Mouse (Mus musculus) heart, postnatal 10 days (tissue): Measurements from ENCODE around the gene Samd9l. TPM values are rescaled to one million over a fixed set of nuclear protein-coding genes. Genes with fewer than 3 reads are reported as not detected.
"Not testable (repeated sequence)": the region's sequence is repeated elsewhere in the genome, so short reads cannot be mapped to it uniquely, and the experiment has no call there.

Experiments
- DNase-seq, 2 experiments: peaks; one replicate each; pipeline ENCODE4 v3.0.0; 2021
- intact Hi-C: fragments of 180-260 bp; cut with DNase I; formaldehyde crosslinking; loops from one replicate; pipeline ENCODE4 v1.15.1; 2025
- total RNA-seq, 2 experiments: library from RNA; stranded (reverse); gene quantifications; 2 replicates each; pipeline ENCODE4 v1.2.3; 2021

Gene Samd9l
- total RNA-seq, 2 experiments from 2014 or later: 11.2 to 12.3 TPM

DNA sequence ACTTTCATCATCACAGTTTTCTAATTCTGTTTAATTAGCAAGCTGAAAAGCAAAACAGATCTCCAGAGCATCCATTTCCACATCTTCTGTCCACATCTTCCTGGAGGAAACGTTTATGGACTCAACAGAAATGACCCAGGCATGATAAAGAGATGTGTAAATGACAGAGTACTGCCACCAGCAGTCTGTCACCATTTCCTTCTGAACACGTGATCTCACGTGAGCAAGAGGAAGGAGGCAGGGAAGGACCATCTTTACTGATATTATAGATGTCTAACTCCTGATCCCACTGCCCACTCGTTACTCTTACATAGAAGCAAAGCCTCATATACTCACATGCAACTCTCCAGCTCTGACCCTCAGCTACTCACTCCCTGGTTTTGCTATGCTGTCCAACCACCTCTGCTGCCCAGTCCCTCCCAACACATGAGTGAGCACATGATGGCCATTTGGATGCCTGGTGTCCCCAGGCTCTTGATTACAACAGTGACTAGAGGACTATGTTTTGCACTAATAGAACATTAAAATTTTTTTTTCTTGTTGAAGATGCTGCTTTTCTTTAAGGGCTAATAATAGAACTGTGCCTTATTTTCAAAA, 54.2 kb downstream of the Samd9l start:
- intact Hi-C loops, DNase-seq: not testable (repeated sequence)

GRCm38 (mm10) chr6:3343603-3344247, 55.6 kb downstream of the Samd9l start:
- intact Hi-C loops: loop anchor here (5.0 kb wide), 1 partner anchor 54 kb away; the partner anchor contains the start of gene Samd9l
- not testable (repeated sequence) for DNase-seq

DNA sequence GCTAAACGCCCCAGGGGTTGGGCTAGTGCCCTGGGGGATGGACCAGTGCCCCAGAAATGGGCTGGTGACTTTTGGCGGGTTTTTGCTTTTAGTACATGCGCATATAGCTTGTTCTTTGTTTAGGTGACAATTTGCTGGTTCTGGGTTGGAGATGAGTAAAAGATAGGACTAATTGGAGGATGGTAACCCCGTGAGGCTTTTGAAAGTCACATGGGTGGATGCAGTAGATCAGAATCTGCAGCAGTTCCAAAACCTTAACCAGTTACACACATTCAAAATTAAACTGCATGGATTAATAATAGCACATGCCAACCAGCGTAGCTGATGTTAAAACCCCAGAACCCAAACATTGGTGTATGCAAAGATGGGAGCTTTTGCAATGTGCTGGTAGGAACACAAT, 57.9 kb downstream of the Samd9l start:
- no peak for DNase-seq
- intact Hi-C loops: loop anchor here (5.0 kb wide), 1 partner anchor 56 kb away; the partner anchor contains the start of gene Samd9l

DNA sequence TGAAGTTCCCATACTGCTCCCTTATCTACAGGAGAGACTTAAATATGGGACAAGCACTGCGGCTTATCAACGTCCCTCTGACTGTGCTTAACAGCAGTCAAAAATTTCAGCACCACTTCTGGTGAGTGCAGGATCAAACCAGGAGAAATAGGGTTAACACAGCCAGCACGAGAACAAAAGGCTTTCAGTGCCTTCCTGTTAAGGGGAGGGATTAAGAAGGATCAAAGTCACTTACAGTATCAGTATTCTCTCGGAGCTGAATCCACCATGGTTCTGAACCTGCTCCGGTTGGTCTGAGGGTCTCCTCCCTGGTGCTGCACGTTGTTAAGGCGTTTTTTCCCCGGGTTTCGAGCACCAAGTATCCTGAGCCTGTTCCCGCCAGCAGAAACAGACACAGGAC, 58.4 kb downstream of the Samd9l start:
- intact Hi-C loops: loop anchor here (5.0 kb wide), 1 partner anchor 56 kb away; the partner anchor contains the start of gene Samd9l

GRCm38 (mm10) chr6:3339131-3339530, 60.2 kb downstream of the Samd9l start:
- DNase-seq, intact Hi-C loops: not testable (repeated sequence)

More for the DNA sequence above, 58.4 kb downstream of the Samd9l start:
- DNase-seq: peak in 1 of 2 experiments; percentile 15

Other genes starting within 250 kb of the Samd9l start
- gene Hepacam2, start 98.7 kb upstream of the Samd9l start, total RNA-seq: under 1 TPM; 0.12 to 0.17 TPM
- gene Vps50, start 98.8 kb upstream of the Samd9l start, total RNA-seq: 10 to 100 TPM; 18.0 to 18.2 TPM